Mouse (Mus musculus): Measurements from ENCODE around the gene Cnpy2.
"Not testable (repeated sequence)": the region's sequence is repeated elsewhere in the genome, so short reads cannot be mapped to it uniquely, and the experiment has no call there.

Cnpy2 gene

DNA sequence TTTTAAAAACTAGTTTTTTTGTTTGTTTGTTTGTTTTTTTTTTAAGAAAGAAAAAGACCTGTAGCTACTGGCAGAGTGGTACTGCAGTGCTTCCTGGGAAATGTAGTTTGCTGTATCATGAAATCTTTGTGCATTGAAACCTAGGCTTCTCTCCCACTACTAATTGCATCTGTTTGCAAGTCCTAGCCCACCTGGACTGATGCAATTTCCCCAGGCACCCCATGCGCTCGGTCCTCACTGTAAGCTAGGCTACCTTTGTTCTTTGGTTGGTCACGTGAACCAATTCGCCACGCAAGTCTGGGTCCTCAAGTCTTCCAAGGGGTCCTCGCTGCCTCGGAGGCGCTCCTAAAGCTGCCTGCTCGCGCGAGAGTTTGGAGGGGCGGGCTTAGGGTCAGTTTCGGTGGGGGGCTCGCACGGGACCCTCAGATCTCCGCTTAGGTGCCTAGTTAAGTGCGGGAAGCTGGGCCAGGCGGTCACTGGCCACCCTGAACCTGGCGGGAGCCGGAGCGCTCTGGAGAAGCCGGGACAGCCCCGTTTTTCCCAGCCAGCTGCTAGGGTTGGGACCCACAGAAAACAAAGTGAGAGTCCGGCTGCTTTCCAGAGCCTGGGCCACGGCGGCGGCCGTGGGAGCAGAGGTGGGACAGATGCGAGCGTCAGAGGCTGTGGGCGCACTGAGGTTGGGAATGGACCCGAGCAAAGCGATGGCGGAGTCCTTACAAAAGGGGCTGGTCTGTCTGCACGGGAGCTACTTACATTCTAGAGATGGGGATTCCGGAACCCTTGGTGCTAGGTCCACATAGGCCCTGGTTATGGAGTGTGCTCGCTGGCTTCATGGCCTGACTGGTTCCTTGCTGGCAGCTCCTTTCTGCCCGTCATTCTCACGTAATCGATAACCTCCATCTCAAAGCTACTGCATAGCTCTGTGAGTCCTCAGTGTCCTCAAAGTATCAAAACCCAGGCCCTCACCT is at the start of gene Cnpy2:
Gene Cnpy2, plus strand, starts transcription at position 319 of the 968 bp plus-strand sequence.
- DNase-seq (ENCODE audit: low read depth): peak; percentile 77

DNA sequence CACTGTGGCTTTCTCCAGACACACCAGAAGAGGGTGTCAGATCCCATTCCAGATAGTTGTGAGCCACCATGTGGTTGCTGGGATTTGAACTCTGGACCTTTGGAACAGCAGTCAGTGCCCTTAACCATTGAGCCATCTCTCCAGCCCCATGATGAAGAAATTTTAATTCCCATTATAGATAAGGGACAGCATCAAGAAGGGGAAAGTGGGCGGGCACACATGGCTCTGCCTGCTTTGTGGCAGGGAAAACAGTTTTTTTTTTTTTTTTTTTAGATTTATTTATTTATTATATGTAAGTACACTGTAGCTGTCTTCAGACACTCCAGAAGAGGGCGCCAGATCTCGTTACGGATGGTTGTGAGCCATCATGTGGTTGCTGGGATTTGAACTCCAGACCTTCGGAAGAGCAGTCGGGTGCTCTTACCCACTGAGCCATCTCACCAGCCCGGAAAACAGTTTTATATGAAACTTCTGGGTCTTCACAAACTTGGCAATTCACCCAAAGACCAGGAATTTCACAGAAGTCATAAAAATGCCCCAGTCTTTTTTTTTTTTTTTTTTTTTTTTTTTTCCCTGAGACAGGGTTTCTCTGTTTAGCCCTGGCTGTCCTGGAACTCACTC is 49.3 kb upstream of the Cnpy2 start:
- DNase-seq (ENCODE audit: low read depth): not testable (repeated sequence)

GRCm38 (mm10) chr10:128275374-128275773 is 46.9 kb upstream of the Cnpy2 start:
- DNase-seq (ENCODE audit: low read depth): not testable (repeated sequence)

GRCm38 (mm10) chr10:128278158-128278557 is 44.1 kb upstream of the Cnpy2 start:
- no peak for DNase-seq (ENCODE audit: low read depth)

- DNase-seq (ENCODE audit: low read depth): no peak
These were observed 41.3 kb upstream of the Cnpy2 start for GRCm38 (mm10) chr10:128280943-128281342.

GRCm38 (mm10) chr10:128281682-128282081 is 40.6 kb upstream of the Cnpy2 start:
- DNase-seq (ENCODE audit: low read depth): no peak

- no peak for DNase-seq (ENCODE audit: low read depth)
These were observed 39.3 kb upstream of the Cnpy2 start for GRCm38 (mm10) chr10:128282886-128283450.

DNA sequence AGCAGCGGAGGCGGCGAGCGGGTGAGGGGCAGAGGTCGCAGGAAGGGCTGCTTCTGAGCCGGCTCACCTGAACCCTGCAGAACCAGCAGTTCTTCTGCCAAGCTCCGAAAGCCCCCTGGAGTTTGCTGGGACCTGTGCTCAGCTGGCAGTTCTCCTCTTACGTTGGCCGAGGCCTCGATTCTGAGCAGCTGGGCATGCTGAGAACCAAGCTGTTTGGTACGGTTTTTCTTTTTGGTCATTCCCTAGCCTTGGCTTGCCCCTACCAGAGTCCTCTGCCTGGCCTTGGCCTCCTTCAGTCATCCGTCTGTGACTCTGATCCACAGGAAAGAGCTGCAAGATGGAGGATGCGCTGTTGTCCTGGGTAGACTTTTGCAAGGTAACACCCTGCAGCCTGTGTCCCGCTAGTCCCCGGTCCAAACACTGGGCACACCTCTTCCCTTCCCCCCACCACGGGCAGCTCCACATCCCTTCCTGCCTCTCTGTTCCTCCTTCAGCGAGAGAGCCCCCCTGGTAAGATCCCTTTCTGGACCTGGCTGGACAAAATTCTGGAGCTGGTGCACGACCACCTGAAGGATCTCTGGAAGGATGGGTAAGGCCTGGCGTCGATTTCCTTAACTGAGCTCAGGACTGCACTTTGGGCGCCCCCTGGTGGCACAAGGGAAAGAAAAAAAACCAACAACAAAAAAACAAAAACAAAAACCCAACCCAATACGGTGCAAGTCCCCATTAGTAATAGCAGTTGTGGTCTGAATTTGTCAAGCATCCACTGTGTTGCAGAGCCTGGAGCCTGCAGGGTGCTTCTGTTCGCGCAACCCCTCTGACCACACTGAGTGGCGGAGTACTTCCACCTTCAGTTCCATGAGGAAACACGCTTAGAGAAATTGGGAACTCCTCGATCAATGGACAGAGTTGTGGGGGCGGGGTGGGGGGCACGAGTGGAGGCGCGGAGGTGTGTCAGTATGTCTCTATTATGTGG is 38.4 kb upstream of the Cnpy2 start:
- DNase-seq (ENCODE audit: low read depth): peak; percentile 64

- DNase-seq (ENCODE audit: low read depth): not testable (repeated sequence)
These were observed 31.7 kb upstream of the Cnpy2 start for GRCm38 (mm10) chr10:128290594-128290993.

- no peak for DNase-seq (ENCODE audit: low read depth)
These were observed 25.7 kb upstream of the Cnpy2 start for GRCm38 (mm10) chr10:128296370-128297090.

DNA sequence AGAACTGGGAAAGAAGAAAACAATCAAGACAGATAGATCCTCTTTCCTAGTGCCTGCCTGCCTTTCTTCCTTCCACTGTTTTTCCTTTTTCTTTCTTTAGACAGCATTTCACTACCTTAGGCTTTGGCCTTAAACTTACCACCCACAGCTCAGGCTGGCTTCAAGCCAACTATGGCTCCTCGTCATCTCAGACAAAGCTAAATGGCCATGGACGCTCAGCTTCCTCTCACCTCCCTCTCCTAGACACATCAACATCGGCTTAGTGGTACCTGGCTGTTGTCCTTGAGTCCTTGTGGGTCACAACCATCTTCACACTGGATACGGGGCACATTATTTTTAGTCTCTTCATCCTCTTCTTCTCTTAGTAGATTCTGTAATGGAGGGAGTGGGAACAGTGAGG is 25.0 kb upstream of the Cnpy2 start:
- DNase-seq (ENCODE audit: low read depth): no peak

DNA sequence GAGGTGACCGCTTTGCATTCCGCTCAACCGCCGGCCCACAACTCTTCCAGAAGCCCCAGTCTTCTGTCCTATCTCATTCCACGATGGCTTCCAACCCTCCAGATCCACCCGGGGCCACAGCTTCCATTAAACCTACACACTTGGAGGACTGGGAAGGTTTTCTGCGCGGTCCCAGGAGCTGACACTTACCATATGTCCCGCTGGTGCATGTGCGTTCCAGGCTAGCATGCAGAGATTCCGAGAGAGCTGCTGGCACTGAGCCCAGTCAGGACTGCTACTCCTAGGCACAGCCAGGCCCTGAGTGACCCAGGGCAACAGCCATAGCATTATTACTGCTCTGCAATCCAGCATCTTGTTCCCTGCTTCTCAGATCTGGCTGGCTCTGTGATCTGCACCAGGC is 24.6 kb upstream of the Cnpy2 start:
- no peak for DNase-seq (ENCODE audit: low read depth)

DNA sequence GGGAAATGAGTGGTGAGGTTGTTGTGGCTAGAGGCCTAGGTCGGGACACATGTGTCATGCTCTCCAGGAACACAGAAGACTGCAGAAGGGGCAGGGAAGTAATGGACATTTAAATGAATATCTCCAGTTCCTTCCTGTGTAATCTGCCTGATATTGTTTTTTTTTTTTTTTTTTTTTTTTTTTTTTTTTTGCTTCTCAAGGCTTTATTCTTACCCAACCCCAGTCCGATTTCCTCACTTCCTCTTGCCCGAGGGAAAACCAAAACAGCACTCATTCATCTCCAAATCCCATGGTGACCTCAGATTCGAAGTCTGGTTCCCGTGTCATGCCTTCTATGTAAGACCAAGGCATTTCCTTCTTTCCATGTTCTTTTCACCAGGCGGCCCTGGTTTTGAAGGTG is 24.0 kb upstream of the Cnpy2 start:
- DNase-seq (ENCODE audit: low read depth): no peak

DNA sequence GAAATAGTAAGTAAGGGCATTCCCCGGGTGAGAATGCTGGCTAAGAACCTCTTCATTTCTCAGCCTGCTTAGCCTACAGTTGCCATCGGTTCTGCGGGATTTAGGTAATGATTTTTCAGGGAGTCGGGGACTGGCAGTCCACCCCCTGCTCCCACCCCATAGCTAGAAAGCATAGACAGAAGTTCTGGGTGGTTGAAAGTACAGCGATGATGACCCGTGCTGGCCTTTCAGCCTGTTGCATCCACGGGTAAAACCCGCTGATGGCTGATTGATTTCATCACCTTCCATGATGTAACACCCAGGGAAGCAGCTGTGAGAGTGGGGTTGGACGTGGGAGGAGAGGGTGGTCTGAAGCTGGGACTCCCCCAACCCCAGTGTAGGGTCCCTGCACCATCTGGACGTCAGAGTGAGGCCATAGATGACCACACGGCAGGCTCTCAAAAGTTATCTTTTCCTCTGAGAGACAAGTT is 23.5 kb upstream of the Cnpy2 start, which contains the start of gene Il23a:
Gene Il23a, minus strand, starts transcription at position 51 of the 470 bp plus-strand sequence.
- no peak for DNase-seq (ENCODE audit: low read depth)

GRCm38 (mm10) chr10:128302357-128302756 is 19.9 kb upstream of the Cnpy2 start:
- no peak for DNase-seq (ENCODE audit: low read depth)

GRCm38 (mm10) chr10:128302785-128303125 is 19.5 kb upstream of the Cnpy2 start:
- DNase-seq (ENCODE audit: low read depth): no peak

DNA sequence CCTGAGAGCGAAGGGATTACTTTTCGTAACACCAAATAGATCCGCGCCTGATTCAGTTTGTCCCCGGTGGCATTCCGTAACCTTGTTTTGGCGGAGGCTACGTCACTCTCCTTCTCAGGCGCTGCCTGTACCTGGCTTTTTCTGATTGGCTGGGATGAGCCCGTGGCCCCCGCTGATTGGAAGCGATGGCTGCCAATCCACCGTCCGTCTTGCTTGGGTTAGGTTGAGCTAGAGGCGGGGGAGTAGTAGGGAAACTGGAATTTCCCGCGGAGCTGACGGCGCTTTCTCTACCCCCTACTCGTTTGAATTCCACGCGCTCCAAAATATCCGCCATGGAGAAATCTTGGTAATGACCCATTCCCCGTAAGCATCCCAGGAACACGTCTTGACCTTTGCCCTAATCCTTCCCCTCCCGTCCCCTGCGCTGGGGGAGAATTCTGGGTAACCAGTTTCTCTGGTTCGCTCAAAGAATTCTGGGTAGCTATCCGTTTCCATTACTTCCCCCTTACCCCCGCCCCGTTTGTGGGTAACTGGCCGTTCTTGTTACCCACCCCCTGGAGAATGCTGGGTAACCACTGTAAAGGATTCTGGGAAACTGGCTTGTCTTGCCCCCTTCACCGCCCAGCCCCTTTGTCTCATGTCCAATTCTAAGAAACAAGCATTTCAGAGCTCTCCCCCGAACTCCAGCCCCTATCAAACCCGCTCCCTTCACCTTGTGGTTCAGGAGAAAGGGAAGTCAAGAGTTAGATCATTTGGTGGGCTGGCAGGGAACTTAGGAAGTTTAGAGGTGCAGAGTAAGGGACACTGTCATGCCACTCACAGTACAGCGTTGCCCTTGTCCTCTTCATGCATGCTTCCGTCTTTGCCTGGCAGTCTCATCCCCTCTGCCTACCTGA is 18.9 kb upstream of the Cnpy2 start, which contains the start of gene Pan2:
Gene Pan2, plus strand, starts transcription at position 210 of the 896 bp plus-strand sequence.
- peak; percentile 99 for DNase-seq (ENCODE audit: low read depth)

DNA sequence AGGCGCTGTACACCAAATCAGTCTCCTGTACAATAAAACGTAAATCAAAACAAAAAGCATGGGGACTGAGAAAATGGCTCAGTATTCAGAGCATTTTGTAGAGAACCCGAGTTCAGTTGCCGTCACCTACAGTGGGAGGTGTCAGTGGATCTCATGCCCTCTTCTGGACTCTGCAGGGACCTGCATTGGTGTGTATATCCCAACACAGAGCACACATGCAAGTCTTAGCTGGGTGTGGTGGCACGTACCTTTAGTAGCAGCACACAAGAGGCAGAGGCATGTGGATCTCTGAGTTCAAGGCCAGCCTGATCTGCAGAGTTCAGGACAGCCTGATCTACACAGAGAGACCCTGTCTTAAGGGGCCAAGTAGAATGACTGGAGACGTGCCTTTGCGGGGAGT is 12.6 kb upstream of the Cnpy2 start:
- DNase-seq (ENCODE audit: low read depth): no peak

DNA sequence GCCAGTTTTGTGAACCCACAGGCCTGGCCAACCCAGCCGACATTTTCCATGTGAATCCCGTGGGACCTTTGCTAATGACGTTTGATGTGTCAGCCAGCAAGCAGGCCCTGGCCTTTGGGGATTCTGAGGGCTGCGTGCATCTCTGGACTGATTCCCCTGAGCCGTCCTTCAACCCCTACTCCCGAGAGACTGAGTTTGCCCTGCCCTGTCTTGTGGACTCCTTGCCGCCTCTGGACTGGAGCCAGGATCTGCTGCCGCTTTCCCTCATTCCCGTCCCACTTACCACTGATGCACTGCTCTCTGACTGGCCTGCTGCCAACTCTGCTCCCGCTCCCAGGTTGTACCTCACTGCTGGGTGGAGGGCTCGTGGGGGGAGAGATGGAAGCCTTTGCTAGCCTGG is 12.1 kb upstream of the Cnpy2 start:
- no peak for DNase-seq (ENCODE audit: low read depth)

- DNase-seq (ENCODE audit: low read depth): no peak
These were observed 11.4 kb upstream of the Cnpy2 start for GRCm38 (mm10) chr10:128310902-128311301.

All from c-Kit-positive CD71-negative TER-119-negative erythroid progenitor cells, embryonic 14.5 days (primary cell).